Mouse (Mus musculus) spleen, adult 2 months (tissue): ENCODE data around the gene Ggt1. TPM values are rescaled to one million over a fixed set of nuclear protein-coding genes. Genes with fewer than 3 reads are reported as not detected.

Source experiments
- DNase-seq, 2 experiments: peaks; one replicate each; pipeline versions ENCODE4 v3.0.0 to v3.0.0-alpha.2; 2012 to 2021; ENCODE audit warnings: low spot score in 2 of 2, low read depth in 1 of 2
- H3K27ac ChIP-seq: fragments of 200-500 bp; 2 replicates; pipeline ENCODE4 v1.5.1; 2012; ENCODE audit warnings: low read length, inconsistent platforms; ENCODE audit not compliant: insufficient read depth
- H3K27me3 ChIP-seq: fragments of 200-500 bp; 2 replicates; pipeline ENCODE4 v1.6.1; 2012; ENCODE audit warnings: mild to moderate bottlenecking, moderate library complexity, low read length, inconsistent platforms; ENCODE audit not compliant: control insufficient read depth, insufficient read depth
- H3K36me3 ChIP-seq: fragments of 200-500 bp; 2 replicates; pipeline ENCODE4 v1.6.1; 2012; ENCODE audit warnings: mild to moderate bottlenecking, low read length, inconsistent platforms; ENCODE audit not compliant: control insufficient read depth, insufficient read depth
- H3K4me1 ChIP-seq: fragments of 200-500 bp; 2 replicates; pipeline ENCODE4 v1.6.1; 2011; ENCODE audit warnings: inconsistent platforms; ENCODE audit not compliant: control insufficient read depth, insufficient read depth, insufficient read length
- H3K4me3 ChIP-seq: fragments of 200-500 bp; 2 replicates; pipeline ENCODE4 v1.5.1; 2011; ENCODE audit warnings: mild to moderate bottlenecking, inconsistent platforms; ENCODE audit not compliant: insufficient read depth, insufficient read length; ENCODE audit errors: extremely low read depth
- CTCF ChIP-seq: fragments of 200-500 bp; IDR thresholded peaks from 2 replicates; pipeline ENCODE4 v1.5.1; 2011; ENCODE audit warnings: mild to moderate bottlenecking, inconsistent platforms; ENCODE audit not compliant: insufficient read depth, insufficient read length, insufficient replicate concordance; ENCODE audit errors: extremely low read depth
- POLR2A ChIP-seq: fragments of 200-500 bp; IDR thresholded peaks from 2 replicates; pipeline ENCODE4 v1.6.1; 2011; ENCODE audit warnings: low read depth, low read length, inconsistent platforms
- WGBS: fragments of 180-500 bp; shearing (Covaris S2); methylation state at CpG from one replicate; pipeline ENCODE4 v1.1.7; 2018; 5-methylcytosine and 5-hydroxymethylcytosine counted together
- polyA plus RNA-seq: library from polyadenylated mRNA; depleted of rRNA; stranded (reverse); fragments of >200 nt; gene quantifications from 2 replicates; pipeline ENCODE4 v1.2.3, GENCODE M21; 2012

The Ggt1 gene
- polyA plus RNA-seq, 1 experiment = 15.5 TPM

DNA sequence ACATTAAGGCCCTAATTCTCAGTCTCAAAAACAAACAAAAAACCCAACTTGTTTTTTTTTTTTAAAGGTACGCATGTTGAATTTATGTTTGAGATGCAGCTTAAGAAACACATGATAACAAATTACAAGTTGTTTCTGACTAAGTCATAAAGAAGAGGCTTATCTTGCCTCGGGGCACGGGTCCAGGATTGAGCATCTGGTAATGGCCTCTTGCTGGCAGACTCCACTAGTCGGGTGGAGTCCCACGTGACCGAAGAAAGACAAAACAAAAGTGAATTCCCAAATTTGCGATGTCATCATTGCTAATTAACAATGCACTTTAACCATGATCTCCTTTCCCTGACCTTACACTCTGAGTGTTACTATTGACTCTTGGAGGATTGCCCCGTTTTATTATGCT is 34.6 kb downstream of the Ggt1 start:
- no peak for TF ChIP-seq POLR2A
- no peak for TF ChIP-seq CTCF
- 78% methylated on average over 8 of the region's 8 CpGs for WGBS
- H3K27ac ChIP-seq = no peak overlapping the region
- peaks cover 14% of the 10 kb centered on the region; the same call in 1 of the 2 replicates for H3K4me1 ChIP-seq
- no peaks in the 10 kb centered on the region for H3K36me3 ChIP-seq
- DNase-seq = no peak
- H3K4me3 ChIP-seq = no peak overlapping the region
- no peaks in the 10 kb centered on the region for H3K27me3 ChIP-seq

DNA sequence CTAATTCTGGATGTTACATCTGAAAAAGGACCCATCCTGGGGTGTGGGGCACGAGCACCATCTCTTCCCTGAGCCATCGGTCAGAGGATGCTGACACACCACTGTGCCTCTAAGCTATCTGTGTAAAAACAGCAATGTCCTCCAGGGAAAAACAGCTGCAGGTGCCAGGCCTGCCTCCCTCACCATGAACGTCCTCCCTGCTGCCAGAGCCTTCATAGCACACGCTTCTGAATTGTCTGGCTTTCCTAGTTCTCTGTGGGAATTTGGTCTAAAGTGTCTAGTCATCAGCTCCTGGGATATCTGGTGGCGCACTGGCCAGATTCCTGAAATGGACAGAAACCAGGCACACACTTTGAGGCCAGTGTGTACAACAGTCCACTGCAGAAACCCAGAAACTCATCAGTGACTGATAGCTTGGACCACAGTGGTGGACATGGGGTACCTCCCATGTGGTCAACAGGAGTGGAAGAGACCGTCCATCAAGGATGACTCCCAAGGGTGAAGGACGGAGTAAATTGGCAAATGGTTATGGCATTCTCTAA is 38.9 kb downstream of the Ggt1 start:
- H3K4me1 ChIP-seq = no peaks in the 10 kb centered on the region
- DNase-seq = no peak
- H3K27ac ChIP-seq = no peak overlapping the region
- no peaks in the 10 kb centered on the region for H3K36me3 ChIP-seq
- 90% methylated on average over 7 of the region's 7 CpGs for WGBS
- H3K27me3 ChIP-seq = no peaks in the 10 kb centered on the region
- H3K4me3 ChIP-seq = no peak overlapping the region
- TF ChIP-seq CTCF (no peak), POLR2A (no peak)

DNA sequence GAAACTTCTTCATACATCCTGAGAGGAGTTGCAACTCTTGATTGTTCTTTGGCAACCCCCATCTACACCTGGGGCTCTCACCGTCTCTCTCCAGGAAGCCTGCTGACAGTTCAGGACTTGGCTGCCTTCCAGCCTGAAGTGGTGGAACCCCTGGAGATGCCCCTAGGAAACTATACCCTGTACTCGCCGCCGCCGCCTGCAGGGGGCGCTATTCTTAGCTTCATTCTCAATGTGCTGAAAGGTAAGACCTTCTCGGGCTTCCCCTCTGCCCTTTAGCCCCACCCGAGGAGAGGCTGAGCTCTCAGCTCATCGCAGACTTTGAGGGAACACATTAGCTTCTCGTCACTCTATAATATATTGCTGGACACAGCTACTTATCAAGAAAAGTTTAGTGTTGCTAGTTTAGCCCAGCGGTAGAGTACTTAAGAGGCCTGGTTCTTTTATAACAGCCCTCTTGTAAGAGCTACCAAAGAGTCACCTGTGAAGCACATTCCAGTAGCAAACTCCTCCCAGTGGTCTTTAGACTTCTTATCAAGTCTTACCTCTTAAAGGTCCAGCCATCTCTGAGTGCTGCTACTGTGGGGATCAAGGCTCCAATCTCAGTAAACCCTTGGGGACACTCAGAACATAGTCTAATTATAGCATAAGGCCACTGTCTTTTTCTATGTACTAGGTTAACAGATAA is 43.9 kb downstream of the Ggt1 start:
- Histone ChIP-seq H3K27me3 (no peaks in the 10 kb centered on the region), H3K4me1 (no peaks in the 10 kb centered on the region), H3K36me3 (no peaks in the 10 kb centered on the region), H3K4me3 (no peak overlapping the region), H3K27ac (no peak overlapping the region)
- no peak for DNase-seq
- TF ChIP-seq CTCF (peak; percentile 33; the same call in 1 of the 2 replicates), POLR2A (no peak)
- 51% methylated on average over 11 of the region's 11 CpGs for WGBS

DNA sequence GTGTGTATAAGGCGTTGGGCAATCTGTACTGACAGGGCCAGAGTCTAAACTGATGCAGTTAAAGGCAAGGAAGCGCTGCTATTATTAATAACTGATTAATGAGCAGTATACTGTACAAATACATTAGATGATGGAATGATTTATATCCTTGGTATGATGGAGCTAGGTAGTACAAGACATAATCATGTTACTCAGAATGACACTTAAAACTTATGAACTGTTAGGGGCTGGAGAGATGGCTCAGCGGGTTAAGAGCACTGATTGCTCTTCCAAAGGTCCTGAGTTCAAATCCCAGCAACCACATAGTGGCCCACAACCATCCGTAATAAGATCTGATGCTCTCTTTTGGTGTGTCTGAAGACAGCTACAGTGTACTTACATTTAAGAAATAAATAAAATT is 45.8 kb downstream of the Ggt1 start:
- no peak for DNase-seq
- Histone ChIP-seq H3K4me1 (no peaks in the 10 kb centered on the region), H3K27ac (no peak overlapping the region), H3K4me3 (no peak overlapping the region), H3K27me3 (no peaks in the 10 kb centered on the region), H3K36me3 (no peaks in the 10 kb centered on the region)
- 93% methylated on average over 4 of the region's 4 CpGs for WGBS
- no peak for TF ChIP-seq POLR2A
- no peak for TF ChIP-seq CTCF

DNA sequence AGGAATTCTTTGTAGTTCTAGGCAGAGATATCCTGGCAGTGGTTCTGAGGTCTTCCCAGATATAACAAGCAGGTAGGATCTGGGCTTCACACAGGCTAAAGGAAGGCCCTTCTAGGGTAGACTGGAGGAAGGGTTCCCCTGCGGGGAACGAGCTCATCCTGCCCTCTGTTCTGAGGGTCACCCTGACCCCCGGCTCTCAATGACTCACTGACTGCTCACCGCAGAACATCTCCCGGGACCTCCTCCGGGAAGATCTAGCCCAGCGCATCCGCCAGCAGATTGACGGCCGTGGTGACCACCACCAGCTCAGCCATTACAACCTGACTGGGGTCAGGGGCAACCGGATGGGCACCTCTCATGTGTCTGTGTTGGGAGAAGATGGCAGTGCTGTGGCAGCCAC is 47.6 kb downstream of the Ggt1 start:
- TF ChIP-seq CTCF = no peak
- TF ChIP-seq POLR2A = no peak
- Histone ChIP-seq H3K4me3 (no peak overlapping the region), H3K27ac (no peak overlapping the region), H3K36me3 (no peaks in the 10 kb centered on the region), H3K4me1 (no peaks in the 10 kb centered on the region), H3K27me3 (no peaks in the 10 kb centered on the region)
- DNase-seq = no peak
- 92% methylated on average over 11 of the region's 11 CpGs for WGBS

DNA sequence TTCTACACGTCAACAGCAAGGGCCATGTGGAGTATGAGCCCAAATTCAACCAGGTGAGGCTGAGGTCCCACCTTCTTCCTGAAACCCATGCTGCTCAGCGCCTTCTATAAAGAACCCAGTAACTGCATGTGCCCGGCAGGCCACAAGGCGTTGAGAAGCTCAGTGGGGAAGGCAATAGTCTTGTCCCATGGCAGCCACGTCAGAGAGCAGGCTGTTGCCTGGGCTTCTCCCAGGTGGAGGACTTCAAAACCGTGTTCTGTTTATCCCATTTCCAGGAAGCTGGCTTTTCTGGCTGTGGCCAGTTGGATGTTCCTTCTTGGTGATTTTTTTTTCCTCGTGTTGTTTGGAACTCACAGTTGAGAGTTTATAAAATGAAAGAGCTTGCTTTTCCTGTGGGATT is 49.1 kb downstream of the Ggt1 start:
- H3K4me1 ChIP-seq = no peaks in the 10 kb centered on the region
- H3K27ac ChIP-seq = no peak overlapping the region
- H3K36me3 ChIP-seq = no peaks in the 10 kb centered on the region; the same call in 1 of the 2 replicates
- TF ChIP-seq POLR2A (no peak), CTCF (no peak)
- 89% methylated on average over 7 of the region's 7 CpGs for WGBS
- DNase-seq = no peak
- H3K4me3 ChIP-seq = no peak overlapping the region
- H3K27me3 ChIP-seq = no peaks in the 10 kb centered on the region

DNA sequence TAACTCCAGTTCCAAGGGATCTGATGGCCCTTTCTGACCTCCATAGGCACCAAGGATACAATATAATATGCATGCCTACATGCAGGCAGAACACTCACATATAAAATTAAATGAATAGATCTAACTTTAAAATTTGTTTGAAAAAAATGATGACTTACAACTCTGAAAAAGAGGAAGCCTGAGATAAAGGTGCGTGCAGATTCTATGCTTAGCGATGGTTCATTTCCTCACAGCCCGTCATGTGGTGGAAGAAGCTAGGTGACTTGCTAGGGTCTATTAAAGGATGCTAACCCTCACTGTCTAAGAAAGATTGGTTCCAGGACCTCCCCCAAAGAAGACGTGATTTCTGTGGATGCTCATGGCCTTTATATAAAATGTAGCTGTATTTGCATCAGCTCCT is 54.6 kb downstream of the Ggt1 start:
- no peaks in the 10 kb centered on the region for H3K4me1 ChIP-seq
- WGBS = 38% methylated on average over 4 of the region's 4 CpGs
- no peak overlapping the region for H3K4me3 ChIP-seq
- no peak for DNase-seq
- no peaks in the 10 kb centered on the region for H3K27me3 ChIP-seq
- TF ChIP-seq POLR2A = no peak
- TF ChIP-seq CTCF = no peak
- H3K27ac ChIP-seq = no peak overlapping the region
- H3K36me3 ChIP-seq = no peaks in the 10 kb centered on the region; the same call in 1 of the 2 replicates
